9 mouse cellular contexts compared by ENCODE assay signal in genomic region chr19:40401213-40401612, GRCm38 (mm10).
DNase-seq lines count a peak whose midpoint lies in the region; ATAC-seq and TF ChIP-seq lines count a peak whose summit lies in the region.
"Had no signal": no experiment of that assay in that cellular context is flagged by ENCODE, and none has a peak within 500 bp of the region (broad histone marks: within the 10 kb centered on the region; RNA-seq: fewer than 3 reads in every experiment).

No protein-coding gene starts in this region.

- H3K27me3 ChIP-seq in limb, embryonic 13.5 days = no peaks in the 10 kb centered on the region
- H3K27me3 ChIP-seq in hindbrain, embryonic 10.5 days (ENCODE audit: insufficient read depth, poor library complexity, severe bottlenecking) = no peaks in the 10 kb centered on the region
- no peaks in the 10 kb centered on the region for H3K27me3 ChIP-seq in hindbrain, embryonic 13.5 days

- H3K4me1 ChIP-seq in limb, embryonic 13.5 days = peaks cover 19% of the 10 kb centered on the region
- peaks cover 14% of the 10 kb centered on the region; the same call in 1 of the 2 replicates for H3K4me1 ChIP-seq in hindbrain, embryonic 10.5 days (replicated peaks)
- H3K4me1 ChIP-seq in hindbrain, embryonic 13.5 days (replicated peaks) = peaks cover 12% of the 10 kb centered on the region

- no peak overlapping the region for H3K9ac ChIP-seq in limb, embryonic 13.5 days
- no peak overlapping the region for H3K9ac ChIP-seq in hindbrain, embryonic 13.5 days

- 49% methylated on average over 7 of the region's 7 CpGs for WGBS in limb, embryonic 13.5 days
- 91% methylated on average over 7 of the region's 7 CpGs for WGBS in hindbrain, embryonic 10.5 days
- WGBS in hindbrain, embryonic 13.5 days = 84% methylated on average over 7 of the region's 7 CpGs

- H3K27ac ChIP-seq in left cerebral cortex, adult 2 months = peak overlapping the region; percentile 8; the same call in 1 of the 2 replicates
- no peak overlapping the region for H3K27ac ChIP-seq in limb, embryonic 13.5 days
- H3K27ac ChIP-seq in hindbrain, embryonic 10.5 days = no peak overlapping the region
- H3K27ac ChIP-seq in hindbrain, embryonic 13.5 days = no peak overlapping the region

- TF ChIP-seq CTCF in left cerebral cortex, adult 2 months (IDR thresholded peaks at IDR 0.05) = no peak

- no peaks in the 10 kb centered on the region for H3K9me3 ChIP-seq in limb, embryonic 13.5 days
- H3K9me3 ChIP-seq in hindbrain, embryonic 10.5 days = no peaks in the 10 kb centered on the region
- no peaks in the 10 kb centered on the region for H3K9me3 ChIP-seq in hindbrain, embryonic 13.5 days

- ATAC-seq in limb, embryonic 13.5 days (ENCODE audit: low FRiP score, low read depth) = 0 out of 2 replicates have a peak, but pooled peaks have one; percentile 11
- ATAC-seq in neutrophil, adult 5-6 weeks (ENCODE audit: extremely low read depth, insufficient number of reproducible peaks, low FRiP score, poor library complexity, severe bottlenecking) = peak; percentile 88
- no peak for ATAC-seq in hindbrain, embryonic 13.5 days (ENCODE audit: low FRiP score)

- intact Hi-C loops in left cerebral cortex, adult 2 months (cut with DNase I) = no loop called here

- no peak for DNase-seq in left cerebral cortex, adult 2 months (ENCODE audit: extremely low spot score in 1 of 2, low spot score in 2 of 2)
- no peak for DNase-seq in left cerebral cortex, adult 9 months (ENCODE audit: low spot score in 2 of 2)
- peak; percentile 60 for DNase-seq in adrenal gland, postnatal 25 days
- DNase-seq in hindbrain, embryonic 10.5 days (ENCODE audit: low spot score) = no peak
- no peak for DNase-seq in embryo, embryonic 9.5 days (ENCODE audit: extremely low spot score)
- DNase-seq: retina, postnatal 1 day had no signal

- H3K36me3 ChIP-seq in limb, embryonic 13.5 days = no peaks in the 10 kb centered on the region
- 0 out of 2 replicates have a peak, but pooled peaks cover 6% of the 10 kb centered on the region for H3K36me3 ChIP-seq in hindbrain, embryonic 10.5 days
- H3K36me3 ChIP-seq in hindbrain, embryonic 13.5 days = peaks cover 16% of the 10 kb centered on the region; the same call in 1 of the 2 replicates

- no peak overlapping the region for H3K4me3 ChIP-seq in left cerebral cortex, adult 2 months
- H3K4me3 ChIP-seq in limb, embryonic 13.5 days = no peak overlapping the region
- no peak overlapping the region for H3K4me3 ChIP-seq in hindbrain, embryonic 10.5 days
- no peak overlapping the region for H3K4me3 ChIP-seq in hindbrain, embryonic 13.5 days

- no peak overlapping the region for H3K4me2 ChIP-seq in limb, embryonic 13.5 days (replicated peaks)
- H3K4me2 ChIP-seq in hindbrain, embryonic 13.5 days = no peak overlapping the region
